Mouse (Mus musculus): ENCODE data around the gene Cmpk1.
A peak's percentile ranks its signal among the peaks of the same experiment; 100 is the strongest.
"Not testable (repeated sequence)": the region's sequence is repeated elsewhere in the genome, so short reads cannot be mapped to it uniquely, and the experiment has no call there.

The Cmpk1 gene

GRCm38 (mm10) chr4:114986591-114987432, at the start of gene Cmpk1:
Cmpk1 (minus strand) TSS chr4:114987241.
- DNase-seq (ENCODE audit: low spot score), result peak; percentile 92

- DNase-seq (ENCODE audit: low spot score), result no peak
Observed at GRCm38 (mm10) chr4:115035043-115035442, 48.0 kb upstream of the Cmpk1 start.

- no peak for DNase-seq (ENCODE audit: low spot score)
Observed at GRCm38 (mm10) chr4:115019997-115020396, 33.0 kb upstream of the Cmpk1 start.

- no peak for DNase-seq (ENCODE audit: low spot score)
Observed at GRCm38 (mm10) chr4:115014276-115014675, 27.2 kb upstream of the Cmpk1 start.

- DNase-seq (ENCODE audit: low spot score), result peak; percentile 75
Observed at GRCm38 (mm10) chr4:115000429-115000795, 13.4 kb upstream of the Cmpk1 start.

DNA sequence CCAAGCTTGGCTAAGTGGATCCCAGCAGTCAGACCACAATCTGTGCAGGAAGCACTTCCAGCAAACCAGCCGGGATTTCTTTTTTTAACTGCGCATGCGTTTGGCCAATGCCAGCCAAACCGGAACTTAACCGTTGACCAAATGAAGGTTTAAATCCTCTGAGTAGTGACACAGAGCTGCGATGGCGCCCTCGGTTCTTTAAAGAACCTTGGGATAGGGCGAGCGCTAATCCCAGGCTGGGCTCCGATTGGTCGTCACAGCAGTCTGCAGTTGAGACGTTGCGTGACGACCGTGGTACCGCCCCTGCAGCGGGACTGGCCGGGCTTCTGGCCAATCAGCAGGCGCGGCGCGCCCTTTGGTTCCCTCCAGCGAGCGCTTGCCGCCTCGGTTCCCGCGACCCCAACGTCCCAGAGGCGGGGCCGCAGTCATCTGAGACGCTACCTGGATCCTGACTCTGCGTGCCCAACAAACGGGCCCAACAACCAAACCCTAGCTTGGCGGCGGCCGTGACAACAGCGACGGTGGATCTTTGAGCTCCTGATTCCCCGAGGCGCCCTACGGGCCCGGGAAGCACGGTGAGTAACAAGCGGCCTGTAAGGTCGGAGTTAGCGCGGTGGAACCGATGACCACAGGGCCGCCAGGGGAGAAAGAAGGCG, 12.9 kb upstream of the Cmpk1 start, which contains the start of gene Stil:
TSS of gene Stil (plus strand) at position 387 of the 656 bp plus-strand sequence.
- peak; percentile 99 for DNase-seq (ENCODE audit: low spot score)

- no peak for DNase-seq (ENCODE audit: low spot score)
Observed at GRCm38 (mm10) chr4:114999445-114999772, 12.4 kb upstream of the Cmpk1 start.

- peak; percentile 56 for DNase-seq (ENCODE audit: low spot score)
Observed at GRCm38 (mm10) chr4:114997051-114997450, 10.0 kb upstream of the Cmpk1 start.

- no peak for DNase-seq (ENCODE audit: low spot score)
Observed at GRCm38 (mm10) chr4:114994218-114994617, 7.2 kb upstream of the Cmpk1 start.

DNA sequence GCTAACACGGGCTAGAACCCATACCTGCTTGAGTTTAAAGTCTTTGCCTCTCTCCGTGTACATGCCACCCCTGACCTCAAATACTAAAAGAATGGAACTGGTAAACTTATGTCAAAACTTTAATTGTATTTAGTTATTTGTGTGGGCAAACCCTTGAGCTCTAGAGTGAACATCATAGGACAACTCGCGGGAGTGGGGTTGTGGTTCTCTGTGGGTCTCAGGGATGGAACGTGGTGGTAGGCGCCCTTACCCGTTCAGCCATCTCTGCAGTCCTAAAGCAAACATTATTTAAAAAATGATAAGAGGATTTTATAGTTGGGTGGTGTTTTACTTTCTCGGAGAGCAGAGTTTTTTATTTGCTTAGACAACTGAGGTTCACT, 840 bp downstream of the Cmpk1 start:
- peak; percentile 67 for DNase-seq (ENCODE audit: low spot score)

DNA sequence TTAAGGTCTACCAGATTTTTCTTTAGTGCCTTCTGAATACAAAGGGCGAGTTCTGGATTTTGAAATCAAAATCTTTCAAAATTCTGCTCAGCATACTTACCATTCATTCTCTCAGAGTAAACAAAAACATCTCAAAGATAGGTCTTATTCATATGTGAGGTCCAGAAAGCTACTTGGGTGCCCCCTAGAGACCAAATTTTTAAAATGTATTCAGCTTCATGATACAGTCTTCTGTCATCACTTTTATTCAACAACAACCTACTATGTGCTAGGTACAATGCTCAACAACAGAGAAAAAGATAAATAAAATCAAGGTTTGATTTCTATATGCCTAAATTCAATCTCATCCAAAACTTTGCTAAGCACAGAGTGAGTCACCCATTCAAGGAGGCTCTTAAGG, 4.0 kb downstream of the Cmpk1 start:
- DNase-seq (ENCODE audit: low spot score), result peak; percentile 32

DNA sequence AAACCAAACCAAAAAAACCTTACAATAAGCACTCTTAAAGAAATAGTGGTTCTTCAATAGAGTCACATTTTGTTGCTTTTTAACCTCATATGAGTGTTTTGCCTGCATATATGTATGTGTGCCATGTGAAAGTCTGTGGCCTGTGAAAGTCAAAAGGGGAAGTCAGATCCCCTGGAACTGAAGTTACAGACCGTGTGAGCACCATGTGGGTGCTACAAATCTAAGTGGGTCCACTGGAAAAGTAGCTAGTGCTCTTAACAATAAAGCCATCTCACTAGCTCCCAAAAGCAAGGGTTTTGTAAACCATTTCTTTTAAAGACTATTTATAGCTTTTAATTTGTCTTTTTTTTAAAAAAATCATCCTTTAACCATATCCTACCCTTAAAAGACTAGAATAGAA, 4.4 kb downstream of the Cmpk1 start:
- DNase-seq (ENCODE audit: low spot score), result no peak

DNA sequence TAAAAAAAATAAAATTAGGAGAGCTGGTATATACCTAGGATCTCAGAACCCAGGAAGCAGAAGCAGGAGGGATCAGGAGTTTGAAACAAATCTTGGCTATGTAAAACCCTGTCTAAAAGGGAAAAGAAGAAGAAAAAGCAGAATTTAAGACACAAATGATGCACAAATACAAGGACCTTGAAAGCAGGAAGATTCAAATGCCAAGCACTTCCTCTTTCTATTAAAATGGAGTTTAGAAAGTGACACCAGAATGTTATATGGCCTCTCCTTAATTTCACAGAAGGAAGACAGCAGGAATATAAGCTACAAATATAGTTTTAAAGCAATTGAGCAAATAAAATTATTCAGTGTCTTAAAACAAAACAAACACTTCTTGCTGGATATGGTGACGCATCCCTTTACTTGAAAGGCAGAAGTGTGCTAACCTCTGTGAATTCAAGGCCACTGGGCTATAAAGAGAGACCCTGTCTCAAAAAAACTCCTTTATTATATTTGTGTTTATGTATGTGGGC, 13.8 kb downstream of the Cmpk1 start:
- DNase-seq (ENCODE audit: low spot score), result no peak

GRCm38 (mm10) chr4:114970736-114971135, 16.3 kb downstream of the Cmpk1 start:
- DNase-seq (ENCODE audit: low spot score), result no peak

GRCm38 (mm10) chr4:114960881-114961280, 26.2 kb downstream of the Cmpk1 start:
- DNase-seq (ENCODE audit: low spot score), result not testable (repeated sequence)

GRCm38 (mm10) chr4:114959533-114959932, 27.5 kb downstream of the Cmpk1 start:
- no peak for DNase-seq (ENCODE audit: low spot score)

DNA sequence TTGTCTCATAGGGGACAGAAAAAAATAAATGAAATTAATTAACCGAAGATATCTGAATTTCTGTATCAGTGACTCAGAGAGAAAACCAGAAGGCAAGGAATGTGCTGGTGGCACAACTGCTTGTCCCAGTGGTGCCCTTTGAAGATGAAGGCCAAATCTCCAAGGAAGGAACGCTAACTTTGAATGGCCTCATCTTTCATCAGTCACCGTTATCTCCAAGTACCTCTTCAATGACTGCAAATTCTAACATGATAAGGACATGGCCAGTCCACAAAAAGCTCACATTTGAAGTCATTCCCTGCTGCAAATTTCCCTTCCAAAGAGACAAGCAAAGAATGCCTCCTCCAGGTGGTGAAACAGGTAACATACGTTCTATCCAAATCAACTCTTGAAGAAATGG, 28.3 kb downstream of the Cmpk1 start:
- no peak for DNase-seq (ENCODE audit: low spot score)

- DNase-seq (ENCODE audit: low spot score), result no peak
Observed at GRCm38 (mm10) chr4:114958231-114958630, 28.8 kb downstream of the Cmpk1 start.

GRCm38 (mm10) chr4:114957403-114957802, 29.6 kb downstream of the Cmpk1 start:
- DNase-seq (ENCODE audit: low spot score), result no peak

DNA sequence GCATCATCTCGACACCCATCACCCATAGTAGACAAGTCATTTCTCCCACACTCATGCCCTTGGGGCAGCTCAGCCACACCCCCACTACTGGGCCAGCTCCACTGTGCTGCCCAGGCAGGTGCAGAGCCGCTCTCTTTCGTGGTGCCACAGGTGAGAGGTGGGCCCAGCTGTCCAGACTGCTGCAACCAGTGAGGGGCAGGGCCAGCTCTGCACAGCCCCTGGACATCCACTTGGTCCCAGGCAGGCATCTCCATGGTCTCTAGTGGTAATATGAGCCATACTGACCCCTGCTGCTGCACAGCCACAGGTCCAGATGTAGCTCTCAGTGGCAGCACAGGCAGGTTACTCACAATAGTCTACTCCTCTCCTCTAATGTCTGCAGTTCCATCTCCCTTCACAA, 33.9 kb downstream of the Cmpk1 start:
- DNase-seq (ENCODE audit: low spot score), result no peak

DNA sequence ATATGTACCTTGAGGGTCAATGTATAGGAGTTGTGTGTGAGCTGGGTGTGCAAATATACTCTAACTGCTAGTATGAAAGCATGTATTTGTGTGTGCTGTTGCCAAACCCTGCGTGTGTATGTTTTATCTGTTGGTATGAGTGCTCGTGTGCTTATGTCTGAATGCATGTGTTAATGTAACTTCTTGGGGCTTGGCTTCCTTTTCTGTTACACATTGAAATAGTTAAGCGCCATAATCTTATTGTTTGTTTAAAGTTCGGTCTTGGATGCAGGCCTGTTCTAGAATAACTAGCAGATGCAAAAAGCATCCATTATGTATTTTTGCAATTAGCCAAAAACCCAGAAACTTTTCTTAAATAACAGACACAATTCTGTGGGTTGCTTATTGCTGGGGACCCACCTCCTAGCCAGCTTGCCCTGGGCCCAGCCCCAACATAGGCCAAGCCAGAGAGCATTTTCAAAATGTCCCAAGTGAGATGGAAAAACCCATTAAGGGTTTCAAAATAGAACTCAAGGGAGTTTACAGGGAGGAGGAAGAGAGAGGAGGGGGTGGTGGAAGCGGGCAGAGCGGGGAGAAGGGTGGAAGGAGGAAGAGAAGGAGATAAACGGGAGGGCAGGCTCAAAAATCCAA, 39.1 kb downstream of the Cmpk1 start:
- DNase-seq (ENCODE audit: low spot score), result no peak

- peak; percentile 85 for DNase-seq (ENCODE audit: low spot score)
Observed at GRCm38 (mm10) chr4:114947395-114947794, 39.6 kb downstream of the Cmpk1 start.

GRCm38 (mm10) chr4:114946416-114946815, 40.6 kb downstream of the Cmpk1 start:
- DNase-seq (ENCODE audit: low spot score), result no peak

Data from embryo, embryonic 10.5 days (tissue).